Mouse (Mus musculus) layer of hippocampus, adult 2 months (tissue): Measurements from ENCODE around the gene Rhox4c. TPM values are rescaled to one million over a fixed set of nuclear protein-coding genes. Genes with fewer than 3 reads are reported as not detected.
"Not testable (repeated sequence)": the region's sequence is repeated elsewhere in the genome, so short reads cannot be mapped to it uniquely, and the experiment has no call there.

ENCODE experiments used
- DNase-seq, 2 experiments: peaks; one replicate each; pipeline ENCODE4 v3.0.0; 2022; ENCODE audit warnings: low spot score in 2 of 2
- H3K27ac ChIP-seq: fragments of 200-600 bp; 2 replicates; pipeline ENCODE4 v1.8.1; 2022
- H3K4me3 ChIP-seq: fragments of 200-600 bp; 2 replicates; pipeline ENCODE4 v1.8.1; 2022; ENCODE audit warnings: mild to moderate bottlenecking
- long read RNA-seq, 2 experiments: library from polyadenylated mRNA; stranded (forward); transcript quantifications; one replicate each; pipeline ENCODE4 v2.0.0; 2021; ENCODE audit warnings: borderline mapping rate in 2 of 2
- total RNA-seq, 2 experiments: library from RNA; stranded (reverse); gene quantifications; 2 replicates each; pipeline ENCODE4 v1.2.3; 2021

Rhox4c gene
- not detected for total RNA-seq
- long read RNA-seq, experiment 1: 0 reads
- long read RNA-seq, experiment 2: 0 reads

GRCm38 (mm10) chrX:37480037-37480436 is at the start of gene Rhox4c:
Gene Rhox4c (plus strand): TSS chrX:37480337.
- not testable (repeated sequence) for H3K27ac ChIP-seq, H3K4me3 ChIP-seq, DNase-seq

- not testable (repeated sequence) for DNase-seq, H3K4me3 ChIP-seq, H3K27ac ChIP-seq
These were observed 47.9 kb upstream of the Rhox4c start, which contains the start of gene Rhox4b for GRCm38 (mm10) chrX:37432194-37432593. Gene Rhox4b (plus strand): TSS chrX:37432494.

GRCm38 (mm10) chrX:37453380-37453779 is 26.8 kb upstream of the Rhox4c start, which contains the start of gene Rhox2c:
Gene Rhox2c (plus strand): TSS chrX:37453680.
- DNase-seq, H3K4me3 ChIP-seq, H3K27ac ChIP-seq: not testable (repeated sequence)

DNA sequence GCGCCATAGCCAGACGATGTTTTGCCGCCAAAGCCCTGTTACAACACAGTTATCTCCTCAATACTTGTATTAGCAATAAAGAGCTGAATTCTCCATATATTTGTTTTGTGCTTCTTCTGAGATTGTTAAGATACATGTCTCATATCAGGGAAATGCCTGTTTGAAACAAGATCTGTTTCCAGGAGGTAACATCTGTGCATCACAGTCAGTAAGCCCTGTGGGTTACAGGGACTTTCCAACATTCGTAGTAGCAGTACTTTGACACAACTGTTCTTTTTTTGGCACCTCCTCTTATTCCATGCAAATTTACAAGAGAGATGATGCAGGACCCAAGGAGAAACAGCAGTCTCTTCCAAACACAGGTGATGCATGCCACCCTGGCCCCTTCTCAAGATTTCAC is 21.9 kb upstream of the Rhox4c start, which contains the start of gene Rhox3c:
Gene Rhox3c, plus strand, starts transcription at position 301 of the 400 bp plus-strand sequence.
- not testable (repeated sequence) for DNase-seq, H3K27ac ChIP-seq, H3K4me3 ChIP-seq

GRCm38 (mm10) chrX:37514059-37514458 is 33.9 kb downstream of the Rhox4c start, which contains the start of gene Rhox4d:
Gene Rhox4d (plus strand): TSS chrX:37514359.
- H3K27ac ChIP-seq, DNase-seq, H3K4me3 ChIP-seq: not testable (repeated sequence)

- not testable (repeated sequence) for H3K27ac ChIP-seq, H3K4me3 ChIP-seq, DNase-seq
These were observed 50.0 kb downstream of the Rhox4c start, which contains the start of gene Rhox2e for GRCm38 (mm10) chrX:37530152-37530551. Gene Rhox2e (plus strand): TSS chrX:37530452.

Other genes with a start within 250 kb of the Rhox4c start
- gene Rhox2a, start 235.4 kb upstream of the Rhox4c start, total RNA-seq: not detected
- gene Rhox3a, start 230.4 kb upstream of the Rhox4c start, total RNA-seq: not detected
- gene Rhox4a, start 215.0 kb upstream of the Rhox4c start, total RNA-seq: not detected
- gene Rhox3a2, start 100.3 kb upstream of the Rhox4c start, total RNA-seq: not detected
- gene Rhox4a2, start 89.5 kb upstream of the Rhox4c start, total RNA-seq: not detected
- not detected for gene Rhox2b, start 68.3 kb upstream of the Rhox4c start, total RNA-seq
- not detected for gene Rhox4b, start 47.8 kb upstream of the Rhox4c start, total RNA-seq
- not detected for gene Rhox2c, start 26.7 kb upstream of the Rhox4c start, total RNA-seq
- gene Rhox3c, start 21.8 kb upstream of the Rhox4c start, total RNA-seq: not detected
- gene Rhox2d, start 13.1 kb downstream of the Rhox4c start, total RNA-seq: not detected
- not detected for gene Rhox4d, start 34.0 kb downstream of the Rhox4c start, total RNA-seq
- not detected for gene Rhox2e, start 50.1 kb downstream of the Rhox4c start, total RNA-seq
- gene Rhox3e, start 61.7 kb downstream of the Rhox4c start, total RNA-seq: not detected
- not detected for gene Rhox4e, start 77.1 kb downstream of the Rhox4c start, total RNA-seq
- not detected for gene Rhox2f, start 91.1 kb downstream of the Rhox4c start, total RNA-seq
- gene Rhox3f, start 100.7 kb downstream of the Rhox4c start, total RNA-seq: not detected
- not detected for gene Rhox4f, start 127.4 kb downstream of the Rhox4c start, total RNA-seq
- not detected for gene Rhox3g, start 148.3 kb downstream of the Rhox4c start, total RNA-seq
- gene Rhox2g, start 163.1 kb downstream of the Rhox4c start, total RNA-seq: not detected
- not detected for gene Rhox4g, start 171.0 kb downstream of the Rhox4c start, total RNA-seq
- not detected for gene Rhox3h, start 188.4 kb downstream of the Rhox4c start, total RNA-seq
- gene Rhox2h, start 192.9 kb downstream of the Rhox4c start, total RNA-seq: not detected